Mouse (Mus musculus): ENCODE results near the gene Lrig2. TPM values are rescaled to one million over a fixed set of nuclear protein-coding genes. Genes with fewer than 3 reads are reported as not detected.

Gene Lrig2
- polyA plus RNA-seq, 1 experiment from 2014 or later, result 11.0 TPM

DNA sequence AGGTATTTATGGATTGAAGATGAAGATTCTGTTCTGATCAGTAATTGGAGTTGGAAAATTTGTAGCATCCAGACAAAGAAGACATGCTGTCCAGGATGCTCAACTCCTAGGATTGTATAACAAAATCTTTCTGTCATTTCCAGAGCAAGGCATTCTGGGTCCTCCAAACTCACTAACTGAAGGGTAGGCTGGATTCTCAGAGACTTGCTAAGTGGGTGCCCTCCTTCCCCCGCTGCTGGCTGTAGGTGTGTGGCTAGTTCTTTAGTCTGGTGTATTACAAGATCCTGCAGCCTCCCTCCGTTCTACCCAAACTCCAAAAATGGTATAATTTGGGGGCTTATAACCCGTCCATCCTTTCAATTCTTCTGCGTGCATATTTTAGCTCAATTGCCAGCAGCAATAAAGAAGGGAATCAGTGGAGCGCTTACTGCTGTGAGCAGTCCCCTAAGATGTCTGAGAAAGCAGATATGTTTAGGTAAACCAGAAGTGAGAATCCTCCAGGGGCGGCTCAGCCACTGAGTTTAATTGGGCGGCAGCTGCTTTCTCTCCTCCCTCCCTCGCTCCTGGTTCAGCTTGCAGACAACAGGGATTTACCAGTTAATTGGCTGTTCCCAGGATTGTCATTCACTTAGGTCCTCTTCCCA, 162.4 kb downstream of the Lrig2 start:
- ATAC-seq (replicated peaks; ENCODE audit: low FRiP score) (no peak), DNase-seq (ENCODE audit: low spot score) (no peak)
- H3K4me1 ChIP-seq (replicated peaks; ENCODE audit: control insufficient read depth, insufficient read depth, low read length), result no peaks in the 10 kb centered on the region
- WGBS, result 55% methylated on average over 8 of the region's 8 CpGs
- H3K36me3 ChIP-seq (ENCODE audit: control insufficient read depth, insufficient read depth, low read length), result no peaks in the 10 kb centered on the region
- no peaks in the 10 kb centered on the region for H3K9me3 ChIP-seq (ENCODE audit: control insufficient read depth, low read length)
- H3K4me3 ChIP-seq (ENCODE audit: low read depth, low read length), result no peak overlapping the region
- no peak overlapping the region for H3K4me2 ChIP-seq
- H3K27ac ChIP-seq (ENCODE audit: low read depth, low read length), result no peak overlapping the region
- H3K9ac ChIP-seq (ENCODE audit: low read depth, low read length), result no peak overlapping the region
- H3K27me3 ChIP-seq (replicated peaks; ENCODE audit: control insufficient read depth, insufficient read depth, low read length), result no peaks in the 10 kb centered on the region

Other genes with a start within 250 kb of the Lrig2 start
- gene Slc16a1, start 126.8 kb upstream of the Lrig2 start, polyA plus RNA-seq (2014; fragmentation: Nextera tagmentation; extraction: Ambion mirVana), result 92.2 and 109 TPM in 2 replicates

Measured in liver, embryonic 11.5 days (tissue).